Mouse (Mus musculus): ENCODE results near the gene Chst11. TPM values are rescaled to one million over a fixed set of nuclear protein-coding genes. Genes with fewer than 3 reads are reported as not detected.
"Not testable (repeated sequence)": the region's sequence is repeated elsewhere in the genome, so short reads cannot be mapped to it uniquely, and the experiment has no call there.

Gene Chst11
- polyA plus RNA-seq, 1 experiment = 12.1 TPM

GRCm38 (mm10) chr10:83114564-83114963 is 129.3 kb downstream of the Chst11 start:
- TF ChIP-seq TCF3 (IDR thresholded peaks at IDR 0.05; ENCODE audit: insufficient read length, low read depth) (no peak), MAX (IDR thresholded peaks at IDR 0.05; ENCODE audit: low read depth) (no peak), POLR2AphosphoS2 (IDR thresholded peaks at IDR 0.05; ENCODE audit: insufficient read length, low read depth) (no peak), USF1 (IDR thresholded peaks at IDR 0.05; ENCODE audit: low read depth) (no peak), MYOD1 (IDR thresholded peaks at IDR 0.05; ENCODE audit: control insufficient read depth in 1 of 3, insufficient read length in 2 of 3, low read depth in 2 of 3) (peak in 2 of 3 experiments; percentile 56 to 59), POLR2A (IDR thresholded peaks at IDR 0.05; ENCODE audit: insufficient read length, low read depth) (no peak), CEBPB (IDR thresholded peaks at IDR 0.05; ENCODE audit: insufficient read depth, poor library complexity, severe bottlenecking) (no peak), TCF12 (IDR thresholded peaks at IDR 0.05; ENCODE audit: insufficient read depth, poor library complexity, severe bottlenecking) (no peak), MYOG (IDR thresholded peaks at IDR 0.05; ENCODE audit: control insufficient read depth in 1 of 3, insufficient read depth in 1 of 3, insufficient read length in 2 of 3, low read depth in 2 of 3) (peak in 1 of 3 experiments; percentile 77), E2F4 (IDR thresholded peaks at IDR 0.05; ENCODE audit: insufficient read depth) (no peak), SRF (IDR thresholded peaks at IDR 0.05; ENCODE audit: control insufficient read depth, insufficient read length, low read depth) (no peak), REST (IDR thresholded peaks at IDR 0.05; ENCODE audit: insufficient read depth, insufficient read length) (no peak)
- H3ac ChIP-seq (ENCODE audit: control insufficient read depth, insufficient read length) = no peak overlapping the region
- no peak overlapping the region for H3K4me3 ChIP-seq
- H3K36me3 ChIP-seq (ENCODE audit: control insufficient read depth, insufficient read depth) = no peaks in the 10 kb centered on the region
- no peak overlapping the region for H3K4me2 ChIP-seq (ENCODE audit: low read depth)
- H3K27me3 ChIP-seq (ENCODE audit: control insufficient read depth, insufficient read depth, insufficient read length) = no peaks in the 10 kb centered on the region
- H3K79me2 ChIP-seq (ENCODE audit: control insufficient read depth, insufficient read depth) = no peaks in the 10 kb centered on the region

DNA sequence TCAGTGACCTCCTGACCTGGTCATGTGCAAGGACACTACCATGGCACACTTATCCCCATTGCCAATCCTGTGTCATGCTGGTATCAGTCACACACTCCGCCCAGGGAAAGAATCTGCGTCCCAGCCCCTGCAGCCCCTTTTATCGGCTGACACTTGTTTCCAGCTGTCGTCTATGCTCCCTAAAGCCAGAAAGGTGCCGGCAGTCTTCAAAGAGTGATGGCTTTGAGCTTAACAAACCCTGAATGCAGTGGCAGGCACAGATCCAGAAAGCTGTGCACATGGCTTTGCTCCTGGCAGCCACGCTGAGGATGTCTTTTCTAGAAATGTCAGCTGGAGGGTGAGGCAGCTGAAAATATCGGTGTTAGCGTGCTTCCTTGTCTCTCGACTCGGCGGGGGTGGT is 131.6 kb downstream of the Chst11 start:
- Histone ChIP-seq H3K4me2 (ENCODE audit: low read depth) (no peak overlapping the region), H3K36me3 (ENCODE audit: control insufficient read depth, insufficient read depth) (no peaks in the 10 kb centered on the region), H3ac (ENCODE audit: control insufficient read depth, insufficient read length) (no peak overlapping the region), H3K27me3 (ENCODE audit: control insufficient read depth, insufficient read depth, insufficient read length) (no peaks in the 10 kb centered on the region), H3K79me2 (ENCODE audit: control insufficient read depth, insufficient read depth) (no peaks in the 10 kb centered on the region), H3K4me3 (no peak overlapping the region)
- TF ChIP-seq MYOG (IDR thresholded peaks at IDR 0.05; ENCODE audit: control insufficient read depth in 1 of 3, insufficient read depth in 1 of 3, insufficient read length in 2 of 3, low read depth in 2 of 3) (peak; percentile 36 to 73 (median 57)), TCF12 (IDR thresholded peaks at IDR 0.05; ENCODE audit: insufficient read depth, poor library complexity, severe bottlenecking) (peak; percentile 45), MYOD1 (IDR thresholded peaks at IDR 0.05; ENCODE audit: control insufficient read depth in 1 of 3, insufficient read length in 2 of 3, low read depth in 2 of 3) (peak in 2 of 3 experiments; percentile 33 to 77), E2F4 (IDR thresholded peaks at IDR 0.05; ENCODE audit: insufficient read depth) (no peak)

GRCm38 (mm10) chr10:83117851-83118250 is 132.6 kb downstream of the Chst11 start:
- no peaks in the 10 kb centered on the region for H3K27me3 ChIP-seq (ENCODE audit: control insufficient read depth, insufficient read depth, insufficient read length)
- no peak overlapping the region for H3ac ChIP-seq (ENCODE audit: control insufficient read depth, insufficient read length)
- no peaks in the 10 kb centered on the region for H3K79me2 ChIP-seq (ENCODE audit: control insufficient read depth, insufficient read depth)
- TF ChIP-seq MYOG (IDR thresholded peaks at IDR 0.05; ENCODE audit: control insufficient read depth in 1 of 3, insufficient read depth in 1 of 3, insufficient read length in 2 of 3, low read depth in 2 of 3) (no peak), SRF (IDR thresholded peaks at IDR 0.05; ENCODE audit: control insufficient read depth, insufficient read length, low read depth) (no peak), USF1 (IDR thresholded peaks at IDR 0.05; ENCODE audit: low read depth) (no peak), TCF3 (IDR thresholded peaks at IDR 0.05; ENCODE audit: insufficient read length, low read depth) (no peak), POLR2AphosphoS2 (IDR thresholded peaks at IDR 0.05; ENCODE audit: insufficient read length, low read depth) (no peak), POLR2A (IDR thresholded peaks at IDR 0.05; ENCODE audit: insufficient read length, low read depth) (no peak), MAX (IDR thresholded peaks at IDR 0.05; ENCODE audit: low read depth) (no peak), CEBPB (IDR thresholded peaks at IDR 0.05; ENCODE audit: insufficient read depth, poor library complexity, severe bottlenecking) (no peak), MYOD1 (IDR thresholded peaks at IDR 0.05; ENCODE audit: control insufficient read depth in 1 of 3, insufficient read length in 2 of 3, low read depth in 2 of 3) (no peak), REST (IDR thresholded peaks at IDR 0.05; ENCODE audit: insufficient read depth, insufficient read length) (no peak), TCF12 (IDR thresholded peaks at IDR 0.05; ENCODE audit: insufficient read depth, poor library complexity, severe bottlenecking) (no peak), E2F4 (IDR thresholded peaks at IDR 0.05; ENCODE audit: insufficient read depth) (no peak)
- H3K36me3 ChIP-seq (ENCODE audit: control insufficient read depth, insufficient read depth) = no peaks in the 10 kb centered on the region
- no peak overlapping the region for H3K4me3 ChIP-seq
- H3K4me2 ChIP-seq (ENCODE audit: low read depth) = no peak overlapping the region

GRCm38 (mm10) chr10:83118613-83119012 is 133.3 kb downstream of the Chst11 start:
- H3ac ChIP-seq (ENCODE audit: control insufficient read depth, insufficient read length) = no peak overlapping the region
- H3K4me2 ChIP-seq (ENCODE audit: low read depth) = no peak overlapping the region
- H3K36me3 ChIP-seq (ENCODE audit: control insufficient read depth, insufficient read depth) = no peaks in the 10 kb centered on the region
- H3K79me2 ChIP-seq (ENCODE audit: control insufficient read depth, insufficient read depth) = no peaks in the 10 kb centered on the region
- no peak for TF ChIP-seq SRF (IDR thresholded peaks at IDR 0.05; ENCODE audit: control insufficient read depth, insufficient read length, low read depth)
- no peak overlapping the region for H3K4me3 ChIP-seq
- H3K27me3 ChIP-seq (ENCODE audit: control insufficient read depth, insufficient read depth, insufficient read length) = no peaks in the 10 kb centered on the region

- Histone ChIP-seq H3K36me3 (ENCODE audit: control insufficient read depth, insufficient read depth) (no peaks in the 10 kb centered on the region), H3K4me3 (no peak overlapping the region), H3K79me2 (ENCODE audit: control insufficient read depth, insufficient read depth) (no peaks in the 10 kb centered on the region), H3ac (ENCODE audit: control insufficient read depth, insufficient read length) (no peak overlapping the region), H3K27me3 (ENCODE audit: control insufficient read depth, insufficient read depth, insufficient read length) (no peaks in the 10 kb centered on the region), H3K4me2 (ENCODE audit: low read depth) (peak overlapping the region; percentile 13)
- TF ChIP-seq MYOG (IDR thresholded peaks at IDR 0.05; ENCODE audit: control insufficient read depth in 1 of 3, insufficient read depth in 1 of 3, insufficient read length in 2 of 3, low read depth in 2 of 3) = peak in 1 of 3 experiments; percentile 4
- TF ChIP-seq TCF12 (IDR thresholded peaks at IDR 0.05; ENCODE audit: insufficient read depth, poor library complexity, severe bottlenecking) = no peak
Measured at GRCm38 (mm10) chr10:83119016-83119415, 133.7 kb downstream of the Chst11 start.

DNA sequence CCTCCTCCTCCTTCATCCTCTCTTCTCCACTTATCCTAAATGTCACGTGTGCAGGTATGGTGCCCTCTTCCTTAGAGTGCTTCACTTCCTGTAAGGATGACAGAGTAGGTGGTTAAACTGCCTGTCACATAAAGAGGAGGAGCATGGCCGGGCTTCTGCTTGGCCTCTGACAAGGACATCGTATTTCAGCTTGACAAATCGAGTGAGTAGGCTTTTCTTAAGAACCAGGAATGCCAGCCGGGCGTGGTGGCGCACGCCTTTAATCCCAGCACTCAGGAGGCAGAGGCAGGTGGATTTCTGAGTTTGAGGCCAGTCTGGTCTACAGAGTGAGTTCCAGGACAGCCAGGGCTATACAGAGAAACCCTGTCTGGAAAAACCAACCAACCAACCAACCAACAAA is 134.2 kb downstream of the Chst11 start:
- H3ac ChIP-seq (ENCODE audit: control insufficient read depth, insufficient read length); H3K4me3 ChIP-seq; H3K27me3 ChIP-seq (ENCODE audit: control insufficient read depth, insufficient read depth, insufficient read length); H3K4me2 ChIP-seq (ENCODE audit: low read depth); H3K36me3 ChIP-seq (ENCODE audit: control insufficient read depth, insufficient read depth); H3K79me2 ChIP-seq (ENCODE audit: control insufficient read depth, insufficient read depth): not testable (repeated sequence)

Data from myocyte (in vitro differentiated cells).